Mouse (Mus musculus): ENCODE measurements around the gene Catsperg1.
"Not testable (repeated sequence)": the region's sequence is repeated elsewhere in the genome, so short reads cannot be mapped to it uniquely, and the experiment has no call there.

GRCm38 (mm10) chr7:29237596-29237995, 23.8 kb upstream of the Catsperg1 start:
- TF ChIP-seq CTCF (IDR thresholded peaks at IDR 0.05; ENCODE audit: control insufficient read depth, insufficient read depth, low read length); POLR2A (IDR thresholded peaks at IDR 0.05; ENCODE audit: borderline replicate concordance, control insufficient read depth, low read depth, low read length): not testable (repeated sequence)
